Mouse (Mus musculus): ENCODE results near the gene Olfr971. TPM values are rescaled to one million over a fixed set of nuclear protein-coding genes. Genes with fewer than 3 reads are reported as not detected.

Gene Olfr971
- not detected in 2 replicates for polyA plus RNA-seq (2015; fragmentation: Nextera tagmentation; extraction: Ambion mirVana)

DNA sequence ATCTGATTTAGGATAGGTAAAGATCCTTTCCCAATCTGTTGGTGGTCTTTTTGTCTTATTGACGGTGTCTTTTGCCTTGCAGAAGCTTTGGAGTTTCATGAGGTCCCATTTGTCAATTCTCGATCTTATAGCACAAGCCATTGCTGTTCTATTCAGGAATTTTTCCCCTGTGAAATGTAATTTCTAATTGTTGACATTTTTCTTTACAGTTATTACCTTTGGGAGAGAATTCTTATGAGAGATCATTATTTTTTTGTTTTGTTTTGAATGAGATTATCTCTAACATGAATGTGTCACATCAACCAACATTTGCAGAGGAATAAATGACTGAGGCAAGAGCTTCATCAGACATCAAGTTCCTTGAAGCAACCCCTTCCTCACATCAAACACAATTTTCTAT, at the start of gene Olfr971:
TSS of gene Olfr971 (plus strand) at position 301 of the 400 bp plus-strand sequence.

DNA sequence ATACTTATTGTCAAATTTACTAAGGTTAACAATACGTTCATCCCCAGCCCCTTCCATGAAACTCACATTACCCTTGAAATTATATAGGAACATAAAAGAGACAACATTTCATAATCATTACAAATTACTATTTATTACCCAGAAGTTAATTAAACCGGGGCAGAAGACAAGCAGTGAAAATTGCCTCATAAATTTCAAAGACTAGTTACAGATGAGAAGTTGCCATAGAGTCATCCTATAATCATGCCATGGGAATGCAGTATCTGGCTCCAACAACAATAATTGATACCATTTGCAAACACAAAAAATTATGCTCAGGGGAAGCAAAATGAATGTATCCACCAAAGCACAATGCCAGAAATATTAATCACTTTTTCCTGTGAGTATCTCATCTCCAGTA, 46.1 kb upstream of the Olfr971 start, which contains the start of gene Olfr969:
TSS of gene Olfr969 (plus strand) at position 388 of the 400 bp plus-strand sequence.

GRCm38 (mm10) chr9:39808560-39808959, 28.1 kb upstream of the Olfr971 start, which contains the start of gene Olfr970:
Gene Olfr970 (plus strand): TSS chr9:39808860.

GRCm38 (mm10) chr9:39866122-39866521, 29.4 kb downstream of the Olfr971 start, which contains the start of gene Olfr972:
Gene Olfr972 (plus strand): TSS chr9:39866422.

Other genes starting within 250 kb of the Olfr971 start
- gene AW551984, start 232.5 kb upstream of the Olfr971 start, polyA plus RNA-seq (2015; fragmentation: Nextera tagmentation; extraction: Ambion mirVana): 2.8 and 4.7 TPM in 2 replicates
- gene Olfr148, start 226.2 kb upstream of the Olfr971 start, polyA plus RNA-seq (2015; fragmentation: Nextera tagmentation; extraction: Ambion mirVana): not detected in 2 replicates
- not detected in 2 replicates for gene Olfr960, start 215.5 kb upstream of the Olfr971 start, polyA plus RNA-seq (2015; fragmentation: Nextera tagmentation; extraction: Ambion mirVana)
- gene Olfr961, start 191.8 kb upstream of the Olfr971 start, polyA plus RNA-seq (2015; fragmentation: Nextera tagmentation; extraction: Ambion mirVana): not detected in 2 replicates
- gene Olfr963, start 169.7 kb upstream of the Olfr971 start, polyA plus RNA-seq (2015; fragmentation: Nextera tagmentation; extraction: Ambion mirVana): not detected in 2 replicates
- not detected in 2 replicates for gene Olfr149, start 129.8 kb upstream of the Olfr971 start, polyA plus RNA-seq (2015; fragmentation: Nextera tagmentation; extraction: Ambion mirVana)
- not detected in 2 replicates for gene Olfr965, start 125.5 kb upstream of the Olfr971 start, polyA plus RNA-seq (2015; fragmentation: Nextera tagmentation; extraction: Ambion mirVana)
- not detected in 2 replicates for gene Olfr150, start 105.9 kb upstream of the Olfr971 start, polyA plus RNA-seq (2015; fragmentation: Nextera tagmentation; extraction: Ambion mirVana)
- not detected in 2 replicates for gene Olfr967, start 90.6 kb upstream of the Olfr971 start, polyA plus RNA-seq (2015; fragmentation: Nextera tagmentation; extraction: Ambion mirVana)
- not detected in 2 replicates for gene Olfr968, start 53.6 kb upstream of the Olfr971 start, polyA plus RNA-seq (2015; fragmentation: Nextera tagmentation; extraction: Ambion mirVana)
- gene Olfr969, start 45.9 kb upstream of the Olfr971 start, polyA plus RNA-seq (2015; fragmentation: Nextera tagmentation; extraction: Ambion mirVana): not detected in 2 replicates
- not detected in 2 replicates for gene Olfr970, start 28.0 kb upstream of the Olfr971 start, polyA plus RNA-seq (2015; fragmentation: Nextera tagmentation; extraction: Ambion mirVana)
- gene Olfr972, start 29.5 kb downstream of the Olfr971 start, polyA plus RNA-seq (2015; fragmentation: Nextera tagmentation; extraction: Ambion mirVana): not detected in 2 replicates
- not detected in 2 replicates for gene Olfr229, start 70.5 kb downstream of the Olfr971 start, polyA plus RNA-seq (2015; fragmentation: Nextera tagmentation; extraction: Ambion mirVana)
- not detected in 2 replicates for gene Olfr974, start 100.6 kb downstream of the Olfr971 start, polyA plus RNA-seq (2015; fragmentation: Nextera tagmentation; extraction: Ambion mirVana)
- gene Olfr975, start 115.2 kb downstream of the Olfr971 start, polyA plus RNA-seq (2015; fragmentation: Nextera tagmentation; extraction: Ambion mirVana): not detected in 2 replicates
- gene Olfr976, start 124.3 kb downstream of the Olfr971 start, polyA plus RNA-seq (2015; fragmentation: Nextera tagmentation; extraction: Ambion mirVana): not detected in 2 replicates
- not detected in 2 replicates for gene Olfr978, start 155.2 kb downstream of the Olfr971 start, polyA plus RNA-seq (2015; fragmentation: Nextera tagmentation; extraction: Ambion mirVana)
- gene Olfr979, start 166.6 kb downstream of the Olfr971 start, polyA plus RNA-seq (2015; fragmentation: Nextera tagmentation; extraction: Ambion mirVana): not detected in 2 replicates
- gene Olfr980, start 172.7 kb downstream of the Olfr971 start, polyA plus RNA-seq (2015; fragmentation: Nextera tagmentation; extraction: Ambion mirVana): not detected in 2 replicates
- not detected in 2 replicates for gene Olfr981, start 184.6 kb downstream of the Olfr971 start, polyA plus RNA-seq (2015; fragmentation: Nextera tagmentation; extraction: Ambion mirVana)
- not detected in 2 replicates for gene Olfr982, start 237.0 kb downstream of the Olfr971 start, polyA plus RNA-seq (2015; fragmentation: Nextera tagmentation; extraction: Ambion mirVana)